Mouse (Mus musculus) frontal cortex, adult (tissue): ENCODE data around the gene Rgs11.

Source experiments
- ATAC-seq: cut with Nextera tagmentation; 2 replicates; pipeline ENCODE4 v1.9.2; 2017; ENCODE audit warnings: mild to moderate bottlenecking, moderate library complexity, mixed read lengths; ENCODE audit not compliant: low TSS enrichment

Gene Rgs11

GRCm38 (mm10) chr17:26231156-26231555 lies 28.4 kb downstream of the Rgs11 start:
- no peak for ATAC-seq

GRCm38 (mm10) chr17:26232863-26233262 lies 30.1 kb downstream of the Rgs11 start:
- ATAC-seq, result no peak

- no peak for ATAC-seq
Measured at GRCm38 (mm10) chr17:26234386-26234785, 31.6 kb downstream of the Rgs11 start.

GRCm38 (mm10) chr17:26235077-26235815 lies 32.5 kb downstream of the Rgs11 start:
- no peak; the same call in 1 of the 2 replicates for ATAC-seq

DNA sequence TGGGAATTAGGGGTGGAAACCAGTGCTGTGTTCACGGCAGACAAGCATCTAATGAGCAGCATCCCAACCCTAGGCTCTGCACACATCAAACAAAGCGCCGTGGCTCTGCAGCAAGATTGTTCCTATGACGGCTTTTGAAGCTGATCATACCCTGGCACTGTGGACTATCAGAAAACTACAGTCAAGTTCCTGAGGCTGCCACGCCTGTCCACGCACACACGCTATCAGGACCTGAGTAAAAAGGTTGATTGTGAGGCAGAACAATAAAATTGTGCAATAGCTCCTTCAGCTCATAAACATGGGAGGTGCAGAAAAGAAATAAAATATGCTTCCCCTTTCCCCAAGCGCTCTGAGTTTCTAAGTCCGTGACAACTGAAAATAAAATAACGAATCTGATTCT lies 34.9 kb downstream of the Rgs11 start:
- ATAC-seq, result no peak

GRCm38 (mm10) chr17:26239551-26239950 lies 36.8 kb downstream of the Rgs11 start:
- ATAC-seq, result no peak

DNA sequence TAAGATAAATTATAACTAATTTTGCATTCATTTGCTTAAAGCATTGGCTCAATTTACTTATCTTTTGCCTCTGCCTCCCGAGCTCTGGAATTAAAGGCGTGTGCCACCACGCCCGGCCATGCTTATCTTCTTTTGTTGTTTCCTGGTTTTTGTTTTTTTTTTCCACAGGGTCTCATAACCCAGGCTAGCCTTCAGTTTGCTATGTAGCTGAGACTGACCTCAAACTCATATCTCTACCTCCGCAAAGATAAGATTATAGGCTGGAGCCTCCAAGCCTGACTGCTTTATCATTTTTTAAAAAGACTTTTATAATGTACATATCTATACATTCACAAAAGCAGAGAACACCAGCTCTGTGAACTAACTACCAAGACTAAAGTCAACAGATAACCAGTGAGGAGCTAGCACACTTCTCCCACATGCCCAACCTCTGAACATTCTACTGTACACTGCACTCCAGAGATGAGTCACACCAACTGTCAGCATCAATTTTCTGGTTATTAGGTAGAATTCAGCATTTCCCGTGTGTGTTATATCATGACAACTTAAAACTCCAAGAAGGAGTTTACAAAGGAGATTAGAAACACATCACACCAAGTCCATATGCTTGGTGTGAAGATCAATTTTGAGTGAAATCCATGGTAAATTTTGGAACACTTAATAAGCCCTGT lies 37.5 kb downstream of the Rgs11 start:
- no peak for ATAC-seq

- ATAC-seq, result no peak
Measured at GRCm38 (mm10) chr17:26240990-26241389, 38.2 kb downstream of the Rgs11 start.

- ATAC-seq, result peak; percentile 60
Measured at GRCm38 (mm10) chr17:26243471-26244100, 40.8 kb downstream of the Rgs11 start.

- ATAC-seq, result peak; percentile 95
Measured at GRCm38 (mm10) chr17:26244101-26244841, 41.5 kb downstream of the Rgs11 start, which contains the start of gene Fam234a. Gene Fam234a, minus strand, starts transcription at chr17:26244242.

DNA sequence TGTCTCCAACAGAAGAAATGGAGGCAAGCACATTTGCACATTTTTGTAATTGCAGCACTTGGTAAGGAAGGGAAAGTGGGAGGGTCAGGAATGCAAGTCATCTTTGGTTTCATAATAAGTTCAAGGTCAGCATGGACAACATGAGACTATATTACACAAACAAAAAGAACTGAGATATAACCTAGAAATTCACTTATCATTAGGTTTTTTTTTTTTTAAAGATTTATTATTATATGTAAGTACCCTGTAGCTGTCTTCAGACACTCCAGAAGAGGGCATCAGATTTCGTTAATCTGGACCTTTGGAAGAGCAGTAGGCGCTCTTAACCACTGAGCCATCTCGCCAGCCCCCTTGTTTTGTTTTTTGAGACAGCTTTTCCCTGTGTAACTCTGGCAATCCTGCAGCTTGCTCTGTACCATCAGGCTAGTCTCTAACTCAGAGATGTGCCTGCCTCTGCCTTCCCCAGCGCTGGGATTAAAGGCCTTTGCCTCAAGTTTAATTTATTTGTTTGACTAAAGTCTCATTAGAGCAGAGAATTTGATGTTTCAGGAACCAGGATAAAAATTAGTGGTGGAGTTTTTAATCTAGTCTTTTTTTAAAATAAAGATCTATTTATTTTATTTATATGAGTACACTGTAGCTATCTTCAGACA lies 49.3 kb downstream of the Rgs11 start:
- ATAC-seq, result no peak

DNA sequence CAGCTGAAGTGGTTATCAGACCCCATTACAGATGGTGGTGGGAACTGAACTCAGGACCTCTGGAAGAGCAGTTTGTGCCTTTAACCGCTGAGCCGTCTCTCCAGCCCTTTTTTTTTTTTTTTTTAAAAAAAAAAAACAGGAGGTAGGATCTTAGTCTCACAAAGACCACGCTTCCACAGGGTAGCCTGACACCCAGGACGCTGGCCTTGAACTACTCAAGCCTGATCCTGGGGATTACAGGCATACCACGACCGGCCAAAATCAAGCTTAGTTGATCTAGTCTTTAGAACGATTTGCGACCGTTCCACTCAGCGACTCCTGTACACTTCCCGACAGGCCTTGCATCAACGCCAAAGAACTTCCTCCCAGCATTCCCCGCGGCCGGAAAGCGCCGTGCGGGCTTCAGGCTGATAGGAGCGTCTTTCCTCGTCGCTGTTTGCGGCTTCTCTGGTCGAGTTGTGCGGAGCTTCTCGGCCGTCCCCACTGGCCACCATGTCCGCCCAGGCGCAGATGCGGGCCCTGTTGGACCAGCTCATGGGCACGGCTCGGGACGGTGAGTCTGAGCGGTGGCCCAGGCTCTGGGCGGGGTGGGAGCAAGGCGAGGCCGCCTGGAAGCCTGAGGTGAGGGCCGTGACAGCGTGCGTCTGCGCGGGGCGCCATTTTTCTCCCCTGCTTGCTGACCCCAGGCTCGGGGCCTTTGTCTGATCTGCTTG lies 49.9 kb downstream of the Rgs11 start, which contains the start of gene Luc7l:
Gene Luc7l, plus strand, starts transcription at position 358 of the 713 bp plus-strand sequence.
- peak; percentile 98 for ATAC-seq

- ATAC-seq, result no peak
Measured at GRCm38 (mm10) chr17:26253399-26253798, 50.6 kb downstream of the Rgs11 start.

DNA sequence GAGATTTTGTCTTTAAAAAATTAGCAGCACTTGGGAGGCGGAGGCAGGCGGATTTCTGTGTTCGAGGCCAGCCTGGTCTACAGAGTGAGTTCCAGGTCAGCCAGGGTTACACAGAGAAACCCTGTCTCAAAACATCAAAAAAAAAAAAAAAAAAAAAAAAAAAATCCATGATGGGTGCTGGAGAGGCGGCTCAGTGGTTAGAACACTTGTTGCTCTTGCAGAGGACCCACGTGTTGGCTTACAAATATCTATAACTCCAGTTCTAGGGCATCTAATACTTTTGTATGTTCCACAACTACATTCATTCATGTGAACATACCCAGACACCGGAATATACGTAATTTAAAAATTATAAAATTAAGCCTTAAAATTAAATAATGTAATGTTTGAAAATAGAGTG lies 52.6 kb downstream of the Rgs11 start:
- no peak for ATAC-seq
